Mouse (Mus musculus): ENCODE results near the gene Cntnap2. TPM values are rescaled to one million over a fixed set of nuclear protein-coding genes. Genes with fewer than 3 reads are reported as not detected.

Cntnap2 gene
- polyA plus RNA-seq, 1 experiment from 2014 or later = 99.3 TPM

DNA sequence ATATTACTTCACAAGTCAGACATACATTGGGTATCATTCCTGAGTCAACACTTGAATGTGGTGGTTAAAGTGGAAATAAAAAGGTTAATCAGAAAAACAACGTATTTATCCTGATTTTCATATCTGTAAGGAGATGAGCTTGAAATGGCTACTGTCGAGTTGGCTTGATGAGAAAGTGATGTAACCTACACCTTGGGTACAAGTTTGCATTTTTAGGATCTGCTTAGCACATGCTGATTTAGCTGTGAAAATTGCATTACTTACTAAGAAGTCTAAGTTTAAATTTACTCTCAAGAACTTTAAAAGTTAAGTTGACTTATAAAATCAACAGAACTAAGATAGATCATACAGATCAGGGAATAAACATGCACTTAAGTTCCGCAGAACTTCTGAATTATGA is 879.1 kb downstream of the Cntnap2 start:
- Histone ChIP-seq H3K27ac (ENCODE audit: low read depth, low read length) (no peak overlapping the region), H3K4me1 (ENCODE audit: control insufficient read depth, insufficient read depth, low read length) (no peaks in the 10 kb centered on the region), H3K4me3 (ENCODE audit: low read depth, low read length) (no peak overlapping the region), H3K9ac (replicated peaks; ENCODE audit: low read depth, low read length) (no peak overlapping the region), H3K4me2 (ENCODE audit: low read depth, low read length) (no peak overlapping the region), H3K36me3 (ENCODE audit: control insufficient read depth, insufficient read depth, low read length) (no peaks in the 10 kb centered on the region), H3K27me3 (ENCODE audit: control insufficient read depth, insufficient read depth, low read length) (no peaks in the 10 kb centered on the region), H3K9me3 (ENCODE audit: control insufficient read depth, low read length) (no peaks in the 10 kb centered on the region)
- 89% methylated on average over 3 of the region's 3 CpGs for WGBS
- ATAC-seq (ENCODE audit: low read depth) = no peak

DNA sequence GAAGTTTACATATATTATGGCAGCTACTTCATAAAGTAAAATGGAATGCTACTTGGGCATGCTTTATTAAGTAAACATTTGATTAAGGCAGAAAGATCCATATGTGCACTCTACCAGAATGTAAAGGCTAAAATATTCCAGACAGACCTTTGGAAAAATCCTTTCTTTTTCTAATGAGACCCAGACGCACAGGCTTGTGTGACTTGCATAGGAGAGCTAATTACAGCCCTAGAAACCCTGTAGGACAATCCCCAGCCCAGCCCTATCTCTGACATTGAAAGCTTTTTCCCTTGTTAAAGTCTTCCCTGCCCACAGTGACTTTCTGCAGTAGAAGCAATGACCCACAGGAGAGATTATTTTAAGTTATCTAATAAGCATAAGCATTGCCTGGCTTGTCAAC is 879.6 kb downstream of the Cntnap2 start:
- Histone ChIP-seq H3K4me1 (ENCODE audit: control insufficient read depth, insufficient read depth, low read length) (no peaks in the 10 kb centered on the region), H3K9me3 (ENCODE audit: control insufficient read depth, low read length) (no peaks in the 10 kb centered on the region), H3K36me3 (ENCODE audit: control insufficient read depth, insufficient read depth, low read length) (no peaks in the 10 kb centered on the region), H3K4me3 (ENCODE audit: low read depth, low read length) (no peak overlapping the region), H3K4me2 (ENCODE audit: low read depth, low read length) (no peak overlapping the region), H3K27ac (ENCODE audit: low read depth, low read length) (no peak overlapping the region), H3K9ac (replicated peaks; ENCODE audit: low read depth, low read length) (no peak overlapping the region), H3K27me3 (ENCODE audit: control insufficient read depth, insufficient read depth, low read length) (no peaks in the 10 kb centered on the region)
- WGBS = 47% methylated on average over 1 of the region's 1 CpGs
- ATAC-seq (ENCODE audit: low read depth) = no peak

DNA sequence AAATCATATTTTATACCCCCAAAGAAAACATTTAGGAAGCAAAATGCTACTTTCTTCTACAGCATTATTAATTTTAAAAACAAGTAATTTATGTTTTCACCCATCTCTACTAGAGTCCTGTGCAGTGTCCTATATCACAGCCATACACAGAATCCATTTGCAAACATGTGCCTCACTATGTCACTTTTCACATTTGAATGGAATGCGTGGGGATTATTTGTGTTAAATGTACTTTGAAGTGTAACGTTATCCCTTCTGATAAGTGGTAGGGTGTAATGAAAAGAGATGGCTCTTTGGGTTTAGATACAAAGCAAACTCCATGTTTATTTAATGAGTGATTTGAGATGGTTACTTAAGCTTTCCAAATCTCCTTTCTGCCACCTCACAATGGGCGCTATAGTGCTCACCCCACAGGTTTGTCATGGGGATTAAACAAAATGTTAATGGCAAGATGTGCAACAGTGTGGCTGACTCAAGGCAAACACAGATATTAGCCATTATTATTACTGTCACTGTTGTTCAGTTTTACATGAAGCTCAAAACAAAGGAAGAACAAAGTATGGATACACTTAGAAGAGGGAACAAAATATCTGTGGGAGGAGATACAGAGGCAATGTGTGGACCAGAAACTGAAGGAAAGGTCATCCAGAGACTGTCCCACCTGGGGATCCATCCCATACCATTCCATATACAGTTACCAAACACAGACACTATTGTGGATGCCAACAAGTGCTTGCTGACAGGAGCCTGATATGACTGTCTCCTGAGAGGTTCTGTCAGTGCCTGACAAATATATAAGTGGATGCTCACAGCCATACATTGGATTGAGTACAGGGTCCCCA is 886.2 kb downstream of the Cntnap2 start:
- ATAC-seq (ENCODE audit: low read depth) = no peak
- H3K4me1 ChIP-seq (ENCODE audit: control insufficient read depth, insufficient read depth, low read length) = no peaks in the 10 kb centered on the region
- H3K27ac ChIP-seq (ENCODE audit: low read depth, low read length) = no peak overlapping the region
- H3K27me3 ChIP-seq (ENCODE audit: control insufficient read depth, insufficient read depth, low read length) = no peaks in the 10 kb centered on the region
- WGBS = 61% methylated on average over 3 of the region's 3 CpGs
- H3K4me3 ChIP-seq (ENCODE audit: low read depth, low read length) = no peak overlapping the region
- no peak overlapping the region for H3K9ac ChIP-seq (replicated peaks; ENCODE audit: low read depth, low read length)
- no peaks in the 10 kb centered on the region for H3K9me3 ChIP-seq (ENCODE audit: control insufficient read depth, low read length)
- no peak overlapping the region for H3K4me2 ChIP-seq (ENCODE audit: low read depth, low read length)
- H3K36me3 ChIP-seq (ENCODE audit: control insufficient read depth, insufficient read depth, low read length) = no peaks in the 10 kb centered on the region

DNA sequence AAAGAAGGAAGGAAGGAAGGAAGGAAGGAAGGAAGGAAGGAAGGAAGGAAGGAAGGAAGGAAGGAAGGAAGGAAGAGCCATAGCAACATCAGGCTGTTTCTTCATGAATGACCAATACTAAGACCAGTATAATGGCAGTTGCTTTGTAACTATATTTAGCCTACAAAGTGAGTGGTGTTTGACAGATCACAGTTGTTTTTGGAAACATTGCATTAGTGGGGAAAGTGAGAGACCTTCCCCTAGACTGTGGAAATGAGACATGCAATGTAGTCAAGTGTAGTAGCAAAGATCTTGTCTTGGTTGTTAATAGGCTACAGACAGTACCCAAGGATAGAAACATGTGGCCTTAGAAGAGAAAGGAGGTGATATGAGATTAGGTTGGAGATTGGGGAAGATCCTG is 895.6 kb downstream of the Cntnap2 start:
- Histone ChIP-seq H3K4me3 (ENCODE audit: low read depth, low read length) (no peak overlapping the region), H3K9ac (replicated peaks; ENCODE audit: low read depth, low read length) (no peak overlapping the region), H3K4me1 (ENCODE audit: control insufficient read depth, insufficient read depth, low read length) (no peaks in the 10 kb centered on the region), H3K27ac (ENCODE audit: low read depth, low read length) (no peak overlapping the region), H3K9me3 (ENCODE audit: control insufficient read depth, low read length) (no peaks in the 10 kb centered on the region), H3K36me3 (ENCODE audit: control insufficient read depth, insufficient read depth, low read length) (no peaks in the 10 kb centered on the region), H3K4me2 (ENCODE audit: low read depth, low read length) (no peak overlapping the region), H3K27me3 (ENCODE audit: control insufficient read depth, insufficient read depth, low read length) (no peaks in the 10 kb centered on the region)
- no peak for ATAC-seq (ENCODE audit: low read depth)

DNA sequence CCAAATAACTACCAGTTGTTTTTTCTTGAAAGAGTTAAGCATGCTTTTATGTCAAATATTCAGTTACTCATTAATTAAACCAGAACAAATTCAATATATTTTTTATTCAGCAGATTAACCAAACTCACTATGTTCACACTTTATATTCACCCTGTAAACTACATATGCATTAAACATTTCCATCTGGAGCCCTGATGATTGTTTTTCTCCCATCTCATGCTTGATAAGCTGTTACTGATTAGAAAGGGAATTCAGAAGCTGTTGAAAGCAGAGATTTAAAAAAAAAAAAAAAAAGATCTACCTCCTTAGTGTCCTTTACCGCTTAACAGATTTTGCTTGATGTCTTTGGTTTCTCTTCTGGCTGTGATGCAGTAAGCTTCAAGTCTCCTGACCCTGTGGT is 905.3 kb downstream of the Cntnap2 start:
- H3K4me2 ChIP-seq (ENCODE audit: low read depth, low read length) = no peak overlapping the region
- H3K9me3 ChIP-seq (ENCODE audit: control insufficient read depth, low read length) = no peaks in the 10 kb centered on the region
- WGBS = 89% methylated on average over 1 of the region's 1 CpGs
- no peak overlapping the region for H3K27ac ChIP-seq (ENCODE audit: low read depth, low read length)
- H3K4me1 ChIP-seq (ENCODE audit: control insufficient read depth, insufficient read depth, low read length) = no peaks in the 10 kb centered on the region
- H3K27me3 ChIP-seq (ENCODE audit: control insufficient read depth, insufficient read depth, low read length) = no peaks in the 10 kb centered on the region
- no peak overlapping the region for H3K4me3 ChIP-seq (ENCODE audit: low read depth, low read length)
- H3K9ac ChIP-seq (replicated peaks; ENCODE audit: low read depth, low read length) = no peak overlapping the region
- no peaks in the 10 kb centered on the region for H3K36me3 ChIP-seq (ENCODE audit: control insufficient read depth, insufficient read depth, low read length)
- no peak for ATAC-seq (ENCODE audit: low read depth)

DNA sequence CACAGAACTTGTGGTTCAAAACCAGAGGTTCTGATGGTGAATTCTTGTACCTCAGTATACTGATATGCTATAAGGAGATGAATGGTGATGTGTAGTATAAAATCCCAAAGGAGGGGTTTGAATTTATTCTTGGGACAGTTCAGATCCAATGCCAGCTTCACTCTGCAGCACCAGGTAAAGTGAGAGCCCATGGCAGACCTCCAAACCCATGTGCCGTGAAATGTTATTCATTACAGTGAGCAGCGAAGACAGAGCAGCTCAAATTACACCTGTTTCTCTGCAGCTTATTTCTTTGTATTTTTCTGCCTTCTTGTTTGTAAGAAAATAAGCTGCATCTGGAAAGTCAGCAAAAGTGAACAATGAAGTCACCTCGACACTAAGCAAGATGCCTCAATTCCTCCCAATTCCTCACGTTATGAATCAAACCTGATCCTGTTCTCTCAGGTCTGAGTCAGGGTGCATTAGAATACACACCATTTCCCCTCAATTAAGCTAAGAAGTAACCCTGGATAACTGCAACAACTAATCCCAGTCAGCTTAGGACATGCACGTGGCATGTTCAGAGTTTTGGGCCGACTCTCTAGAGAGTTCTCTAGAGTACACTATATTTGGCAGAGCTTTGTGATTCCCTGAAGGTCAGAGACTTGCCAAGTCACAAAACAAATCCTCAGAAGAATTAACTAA is 915.5 kb downstream of the Cntnap2 start:
- no peak for ATAC-seq (ENCODE audit: low read depth)
- H3K36me3 ChIP-seq (ENCODE audit: control insufficient read depth, insufficient read depth, low read length) = no peaks in the 10 kb centered on the region
- no peak overlapping the region for H3K9ac ChIP-seq (replicated peaks; ENCODE audit: low read depth, low read length)
- no peaks in the 10 kb centered on the region for H3K27me3 ChIP-seq (ENCODE audit: control insufficient read depth, insufficient read depth, low read length)
- H3K4me2 ChIP-seq (ENCODE audit: low read depth, low read length) = no peak overlapping the region
- H3K27ac ChIP-seq (ENCODE audit: low read depth, low read length) = no peak overlapping the region
- no peaks in the 10 kb centered on the region for H3K9me3 ChIP-seq (ENCODE audit: control insufficient read depth, low read length)
- H3K4me1 ChIP-seq (ENCODE audit: control insufficient read depth, insufficient read depth, low read length) = no peaks in the 10 kb centered on the region
- 76% methylated on average over 6 of the region's 6 CpGs for WGBS
- H3K4me3 ChIP-seq (ENCODE audit: low read depth, low read length) = no peak overlapping the region

DNA sequence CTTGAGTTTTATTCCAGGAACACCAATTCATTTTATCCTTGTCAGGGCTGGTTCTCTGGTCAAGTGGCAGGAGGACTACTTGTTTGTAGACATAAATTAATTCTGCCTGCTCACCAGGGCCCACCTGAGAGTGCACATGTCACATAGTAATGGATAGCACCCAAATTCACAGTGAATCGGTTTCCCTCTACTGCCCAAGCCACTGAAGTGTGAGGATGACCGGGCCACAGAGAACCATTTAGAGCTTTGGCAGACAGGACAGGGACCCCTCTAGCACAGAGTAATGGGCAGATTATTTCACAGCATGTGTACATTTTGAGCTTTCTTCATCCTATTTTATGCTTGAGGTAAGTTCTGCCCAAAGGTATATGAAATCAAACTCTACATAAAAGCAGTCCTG is 920.0 kb downstream of the Cntnap2 start:
- Histone ChIP-seq H3K4me3 (ENCODE audit: low read depth, low read length) (no peak overlapping the region), H3K36me3 (ENCODE audit: control insufficient read depth, insufficient read depth, low read length) (no peaks in the 10 kb centered on the region), H3K4me1 (ENCODE audit: control insufficient read depth, insufficient read depth, low read length) (no peaks in the 10 kb centered on the region), H3K4me2 (ENCODE audit: low read depth, low read length) (no peak overlapping the region), H3K27ac (ENCODE audit: low read depth, low read length) (no peak overlapping the region), H3K9ac (replicated peaks; ENCODE audit: low read depth, low read length) (no peak overlapping the region), H3K9me3 (ENCODE audit: control insufficient read depth, low read length) (no peaks in the 10 kb centered on the region), H3K27me3 (ENCODE audit: control insufficient read depth, insufficient read depth, low read length) (no peaks in the 10 kb centered on the region)
- ATAC-seq (ENCODE audit: low read depth) = no peak
- 85% methylated on average over 2 of the region's 2 CpGs for WGBS

DNA sequence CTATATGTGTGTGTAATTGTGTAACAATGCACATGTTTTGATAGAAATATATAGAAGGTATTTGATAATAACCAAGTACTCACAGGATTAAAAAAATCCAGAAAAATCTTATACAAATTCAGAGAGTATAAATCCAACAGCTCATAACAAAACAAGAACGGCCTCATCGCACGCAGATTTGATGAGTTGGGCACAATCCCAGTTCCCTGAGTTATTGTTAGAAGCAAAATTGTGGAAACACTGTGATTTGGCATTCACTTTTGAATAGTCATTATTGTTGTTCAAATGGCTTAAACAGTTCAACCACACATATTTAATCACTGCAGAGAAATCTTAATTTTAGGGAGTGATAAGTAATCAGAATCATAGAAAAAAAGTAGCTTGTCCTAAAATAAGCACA is 928.9 kb downstream of the Cntnap2 start:
- H3K27me3 ChIP-seq (ENCODE audit: control insufficient read depth, insufficient read depth, low read length) = no peaks in the 10 kb centered on the region
- WGBS = 89% methylated on average over 3 of the region's 3 CpGs
- H3K36me3 ChIP-seq (ENCODE audit: control insufficient read depth, insufficient read depth, low read length) = no peaks in the 10 kb centered on the region
- H3K9ac ChIP-seq (replicated peaks; ENCODE audit: low read depth, low read length) = no peak overlapping the region
- no peaks in the 10 kb centered on the region for H3K4me1 ChIP-seq (ENCODE audit: control insufficient read depth, insufficient read depth, low read length)
- no peak overlapping the region for H3K4me2 ChIP-seq (ENCODE audit: low read depth, low read length)
- no peak overlapping the region for H3K27ac ChIP-seq (ENCODE audit: low read depth, low read length)
- H3K9me3 ChIP-seq (ENCODE audit: control insufficient read depth, low read length) = no peaks in the 10 kb centered on the region
- H3K4me3 ChIP-seq (ENCODE audit: low read depth, low read length) = no peak overlapping the region
- ATAC-seq (ENCODE audit: low read depth) = no peak

DNA sequence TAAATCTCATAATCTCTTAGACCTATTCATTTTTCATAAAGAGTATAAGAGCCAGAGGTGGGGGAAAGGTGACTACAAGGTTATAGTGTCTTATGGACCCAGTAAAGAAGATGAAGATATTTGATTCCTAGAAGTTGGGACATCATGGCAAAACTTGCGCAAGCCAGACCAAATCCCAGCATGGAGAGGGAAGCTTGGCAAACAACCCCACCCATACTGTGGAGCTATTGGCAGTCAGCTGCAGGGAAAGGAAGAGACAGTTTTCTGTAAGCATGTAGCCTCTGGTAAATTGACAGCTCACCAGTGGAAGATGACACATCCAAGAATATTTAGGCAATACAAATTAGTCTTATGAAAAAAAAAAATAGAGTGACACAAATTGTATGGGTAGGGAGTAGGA is 931.9 kb downstream of the Cntnap2 start:
- no peaks in the 10 kb centered on the region for H3K36me3 ChIP-seq (ENCODE audit: control insufficient read depth, insufficient read depth, low read length)
- H3K9ac ChIP-seq (replicated peaks; ENCODE audit: low read depth, low read length) = no peak overlapping the region
- H3K9me3 ChIP-seq (ENCODE audit: control insufficient read depth, low read length) = no peaks in the 10 kb centered on the region
- H3K4me1 ChIP-seq (ENCODE audit: control insufficient read depth, insufficient read depth, low read length) = no peaks in the 10 kb centered on the region
- H3K4me3 ChIP-seq (ENCODE audit: low read depth, low read length) = no peak overlapping the region
- 100% methylated on average over 1 of the region's 1 CpGs for WGBS
- no peak overlapping the region for H3K27ac ChIP-seq (ENCODE audit: low read depth, low read length)
- H3K27me3 ChIP-seq (ENCODE audit: control insufficient read depth, insufficient read depth, low read length) = no peaks in the 10 kb centered on the region
- no peak for ATAC-seq (ENCODE audit: low read depth)
- H3K4me2 ChIP-seq (ENCODE audit: low read depth, low read length) = no peak overlapping the region

Measured in neural tube, embryonic 14.5 days (tissue).